Mouse (Mus musculus) gastrocnemius, adult 18-20 months (tissue): ENCODE results near the gene Sipa1l2. TPM values are rescaled to one million over a fixed set of nuclear protein-coding genes. Genes with fewer than 3 reads are reported as not detected.

Experiments used
- DNase-seq: peaks from one replicate; pipeline ENCODE4 v3.0.0; 2021; ENCODE audit warnings: low spot score
- total RNA-seq, 2 experiments: library from RNA; stranded (reverse); gene quantifications; 2 replicates each; pipeline ENCODE4 v1.2.3; 2021

Gene Sipa1l2
- total RNA-seq, 2 experiments from 2014 or later: 5.1 to 7.5 TPM

GRCm38 (mm10) chr8:125515665-125516064 is 53.9 kb downstream of the Sipa1l2 start:
- DNase-seq: no peak

GRCm38 (mm10) chr8:125513935-125514334 is 55.7 kb downstream of the Sipa1l2 start:
- DNase-seq: no peak

- no peak for DNase-seq
Observed at GRCm38 (mm10) chr8:125513242-125513866, 56.3 kb downstream of the Sipa1l2 start.

- DNase-seq: no peak
Observed at GRCm38 (mm10) chr8:125512561-125512960, 57.0 kb downstream of the Sipa1l2 start.

GRCm38 (mm10) chr8:125510861-125511668 is 58.5 kb downstream of the Sipa1l2 start:
- no peak for DNase-seq

GRCm38 (mm10) chr8:125509776-125510175 is 59.8 kb downstream of the Sipa1l2 start:
- DNase-seq: no peak

GRCm38 (mm10) chr8:125509175-125509574 is 60.4 kb downstream of the Sipa1l2 start:
- no peak for DNase-seq

- no peak for DNase-seq
Observed at GRCm38 (mm10) chr8:125507291-125507690, 62.3 kb downstream of the Sipa1l2 start.

GRCm38 (mm10) chr8:125504605-125505257 is 64.9 kb downstream of the Sipa1l2 start:
- DNase-seq: no peak

- no peak for DNase-seq
Observed at GRCm38 (mm10) chr8:125503808-125504207, 65.8 kb downstream of the Sipa1l2 start.

- no peak for DNase-seq
Observed at GRCm38 (mm10) chr8:125502828-125503227, 66.8 kb downstream of the Sipa1l2 start.

- no peak for DNase-seq
Observed at GRCm38 (mm10) chr8:125500005-125500404, 69.6 kb downstream of the Sipa1l2 start.

- no peak for DNase-seq
Observed at GRCm38 (mm10) chr8:125498508-125498907, 71.1 kb downstream of the Sipa1l2 start.

- no peak for DNase-seq
Observed at GRCm38 (mm10) chr8:125495545-125495944, 74.1 kb downstream of the Sipa1l2 start.

GRCm38 (mm10) chr8:125493254-125493815 is 76.3 kb downstream of the Sipa1l2 start:
- no peak for DNase-seq

- DNase-seq: no peak
Observed at GRCm38 (mm10) chr8:125492416-125492815, 77.2 kb downstream of the Sipa1l2 start.

- DNase-seq: no peak
Observed at GRCm38 (mm10) chr8:125488747-125489146, 80.9 kb downstream of the Sipa1l2 start.

GRCm38 (mm10) chr8:125485715-125486114 is 83.9 kb downstream of the Sipa1l2 start:
- DNase-seq: no peak

GRCm38 (mm10) chr8:125484530-125485196 is 84.9 kb downstream of the Sipa1l2 start:
- no peak for DNase-seq

GRCm38 (mm10) chr8:125482491-125483096 is 87.0 kb downstream of the Sipa1l2 start:
- DNase-seq: no peak

GRCm38 (mm10) chr8:125474876-125475275 is 94.7 kb downstream of the Sipa1l2 start:
- DNase-seq: peak; percentile 53
